Mouse (Mus musculus): ENCODE measurements around the gene Lgals2. TPM values are rescaled to one million over a fixed set of nuclear protein-coding genes. Genes with fewer than 3 reads are reported as not detected.
"Not testable (repeated sequence)": the region's sequence is repeated elsewhere in the genome, so short reads cannot be mapped to it uniquely, and the experiment has no call there.

Lgals2 gene
- total and polyA plus RNA-seq, 2 experiments from 2014 or later, result not detected

GRCm38 (mm10) chr15:78892440-78892839, 37.1 kb upstream of the Lgals2 start:
- Histone ChIP-seq H3K9ac (replicated peaks; ENCODE audit: low read length, poor library complexity, severe bottlenecking) (no peak overlapping the region), H3K27ac (ENCODE audit: low read depth, low read length) (no peak overlapping the region), H3K36me3 (ENCODE audit: insufficient read depth, low read length) (peaks cover 57% of the 10 kb centered on the region), H3K4me3 (ENCODE audit: low read depth, low read length) (no peak overlapping the region), H3K4me1 (ENCODE audit: insufficient read depth, low read length) (no peaks in the 10 kb centered on the region), H3K4me2 (ENCODE audit: low read depth, low read length, poor library complexity, severe bottlenecking) (no peak overlapping the region), H3K9me3 (ENCODE audit: low read length) (no peaks in the 10 kb centered on the region), H3K27me3 (ENCODE audit: insufficient read depth, low read length) (no peaks in the 10 kb centered on the region)
- WGBS, result 68% methylated on average over 7 of the region's 7 CpGs
- ATAC-seq (ENCODE audit: low FRiP score) (no peak), DNase-seq (ENCODE audit: low spot score) (no peak)
- TF ChIP-seq CTCF (IDR thresholded peaks at IDR 0.05), result no peak

DNA sequence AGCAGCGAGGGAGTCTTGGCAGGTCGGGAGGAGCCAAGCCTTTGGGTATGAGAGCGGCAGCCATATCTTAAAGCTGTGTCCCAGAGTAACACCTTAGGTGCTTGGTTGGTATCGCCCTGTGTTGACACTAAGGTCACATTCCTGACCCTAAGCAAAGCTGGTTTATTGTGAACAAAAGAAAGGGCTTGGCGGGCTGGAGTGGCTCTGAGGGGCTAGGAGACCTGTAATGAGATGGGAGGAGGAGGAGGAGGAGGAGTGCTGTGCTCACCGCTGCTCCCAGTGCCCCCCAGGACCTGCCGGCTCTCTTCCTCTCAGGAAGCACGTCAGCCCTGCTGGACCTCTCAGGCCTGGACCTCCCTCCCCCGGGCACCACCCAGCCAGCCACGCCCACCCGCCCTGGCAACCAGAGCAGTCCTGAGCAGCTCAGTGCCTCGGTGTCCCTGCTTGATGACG, 34.1 kb upstream of the Lgals2 start:
- Histone ChIP-seq H3K27ac (ENCODE audit: low read depth, low read length) (no peak overlapping the region), H3K36me3 (ENCODE audit: insufficient read depth, low read length) (peaks cover 76% of the 10 kb centered on the region), H3K4me2 (ENCODE audit: low read depth, low read length, poor library complexity, severe bottlenecking) (no peak overlapping the region), H3K9me3 (ENCODE audit: low read length) (no peaks in the 10 kb centered on the region), H3K4me1 (ENCODE audit: insufficient read depth, low read length) (no peaks in the 10 kb centered on the region), H3K27me3 (ENCODE audit: insufficient read depth, low read length) (no peaks in the 10 kb centered on the region), H3K9ac (replicated peaks; ENCODE audit: low read length, poor library complexity, severe bottlenecking) (no peak overlapping the region), H3K4me3 (ENCODE audit: low read depth, low read length) (no peak overlapping the region)
- DNase-seq (ENCODE audit: low spot score), result no peak
- ATAC-seq (ENCODE audit: low FRiP score), result no peak
- 27% methylated on average over 13 of the region's 13 CpGs for WGBS
- TF ChIP-seq CTCF (IDR thresholded peaks at IDR 0.05), result no peak

DNA sequence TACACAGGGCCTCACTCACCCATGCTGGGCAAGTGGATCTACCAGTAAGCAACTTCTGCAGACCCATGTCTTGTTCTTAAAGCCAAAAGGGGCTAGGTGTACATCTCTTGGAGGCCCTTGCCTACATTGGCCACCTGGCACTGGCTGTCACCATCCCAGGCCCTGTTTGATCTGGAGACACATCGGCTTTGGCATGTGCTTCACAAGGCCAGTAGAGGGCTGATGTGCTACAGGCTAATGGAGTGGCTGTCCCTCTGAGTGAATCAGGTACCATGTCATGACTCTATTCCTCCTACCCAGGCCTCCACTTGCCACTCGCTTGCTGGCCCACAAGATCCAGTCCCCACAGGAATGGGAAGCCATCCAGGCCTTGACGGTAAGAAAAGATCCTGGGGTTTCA, 26.5 kb upstream of the Lgals2 start:
- DNase-seq (ENCODE audit: low spot score) (no peak), ATAC-seq (ENCODE audit: low FRiP score) (no peak)
- Histone ChIP-seq H3K4me3 (ENCODE audit: low read depth, low read length) (no peak overlapping the region), H3K4me1 (ENCODE audit: insufficient read depth, low read length) (peaks cover 7% of the 10 kb centered on the region; the same call in 1 of the 2 replicates), H3K9me3 (ENCODE audit: low read length) (no peaks in the 10 kb centered on the region), H3K27me3 (ENCODE audit: insufficient read depth, low read length) (no peaks in the 10 kb centered on the region), H3K4me2 (ENCODE audit: low read depth, low read length, poor library complexity, severe bottlenecking) (no peak overlapping the region), H3K9ac (replicated peaks; ENCODE audit: low read length, poor library complexity, severe bottlenecking) (no peak overlapping the region), H3K36me3 (ENCODE audit: insufficient read depth, low read length) (peaks cover 53% of the 10 kb centered on the region), H3K27ac (ENCODE audit: low read depth, low read length) (no peak overlapping the region)
- TF ChIP-seq CTCF (IDR thresholded peaks at IDR 0.05), result peak; percentile 41; the same call in 1 of the 2 replicates
- WGBS, result 83% methylated on average over 3 of the region's 3 CpGs

DNA sequence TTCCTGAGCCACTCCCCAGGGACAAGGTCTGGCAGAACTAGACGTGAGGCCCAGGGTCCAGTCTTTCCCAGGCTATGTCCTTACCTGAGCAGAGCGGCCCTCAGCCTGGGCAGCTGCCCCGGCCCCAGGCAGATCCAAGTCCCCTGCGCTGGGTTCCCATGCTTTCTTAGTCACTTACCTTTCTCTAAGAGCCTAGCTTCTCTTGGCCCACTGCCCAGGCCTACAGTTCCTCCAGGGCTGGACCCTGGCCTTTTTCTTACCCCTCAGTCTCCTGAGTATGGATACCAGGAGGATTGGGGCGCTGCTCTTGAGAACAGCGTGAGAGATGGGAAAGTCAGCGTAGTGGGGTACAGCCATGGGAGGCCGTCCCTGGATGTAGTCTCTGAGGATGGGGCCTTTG, 25.1 kb upstream of the Lgals2 start:
- peaks cover 9% of the 10 kb centered on the region for H3K4me1 ChIP-seq (ENCODE audit: insufficient read depth, low read length)

GRCm38 (mm10) chr15:78878792-78879516, 23.6 kb upstream of the Lgals2 start:
- DNase-seq (ENCODE audit: low spot score); H3K27me3 ChIP-seq (ENCODE audit: insufficient read depth, low read length); ATAC-seq (ENCODE audit: low FRiP score); H3K4me2 ChIP-seq (ENCODE audit: low read depth, low read length, poor library complexity, severe bottlenecking); H3K9ac ChIP-seq (replicated peaks; ENCODE audit: low read length, poor library complexity, severe bottlenecking); H3K4me3 ChIP-seq (ENCODE audit: low read depth, low read length); H3K9me3 ChIP-seq (ENCODE audit: low read length): not testable (repeated sequence)
- H3K36me3 ChIP-seq (ENCODE audit: insufficient read depth, low read length), result peaks cover 31% of the 10 kb centered on the region
- H3K4me1 ChIP-seq (ENCODE audit: insufficient read depth, low read length), result peaks cover 11% of the 10 kb centered on the region
- 72% methylated on average over 7 of the region's 7 CpGs for WGBS
- 0 out of 2 replicates have a peak overlapping the region, but pooled peaks have one; percentile 1 for H3K27ac ChIP-seq (ENCODE audit: low read depth, low read length)

More for the DNA sequence above, 25.1 kb upstream of the Lgals2 start:
- H3K27me3 ChIP-seq (ENCODE audit: insufficient read depth, low read length), result no peaks in the 10 kb centered on the region
- H3K27ac ChIP-seq (ENCODE audit: low read depth, low read length), result no peak overlapping the region
- H3K4me3 ChIP-seq (ENCODE audit: low read depth, low read length), result no peak overlapping the region
- no peaks in the 10 kb centered on the region for H3K9me3 ChIP-seq (ENCODE audit: low read length)
- DNase-seq (ENCODE audit: low spot score) (no peak), ATAC-seq (ENCODE audit: low FRiP score) (no peak)
- no peak overlapping the region for H3K9ac ChIP-seq (replicated peaks; ENCODE audit: low read length, poor library complexity, severe bottlenecking)
- 90% methylated on average over 8 of the region's 8 CpGs for WGBS
- peaks cover 40% of the 10 kb centered on the region for H3K36me3 ChIP-seq (ENCODE audit: insufficient read depth, low read length)
- no peak for TF ChIP-seq CTCF (IDR thresholded peaks at IDR 0.05)
- H3K4me2 ChIP-seq (ENCODE audit: low read depth, low read length, poor library complexity, severe bottlenecking), result no peak overlapping the region

- Histone ChIP-seq H3K9ac (replicated peaks; ENCODE audit: low read length, poor library complexity, severe bottlenecking) (peak overlapping the region; percentile 91), H3K9me3 (ENCODE audit: low read length) (no peaks in the 10 kb centered on the region), H3K4me2 (ENCODE audit: low read depth, low read length, poor library complexity, severe bottlenecking) (peak overlapping the region; percentile 84), H3K27ac (ENCODE audit: low read depth, low read length) (peak overlapping the region; percentile 99), H3K36me3 (ENCODE audit: insufficient read depth, low read length) (peaks cover 21% of the 10 kb centered on the region), H3K27me3 (ENCODE audit: insufficient read depth, low read length) (no peaks in the 10 kb centered on the region), H3K4me1 (ENCODE audit: insufficient read depth, low read length) (peaks cover 11% of the 10 kb centered on the region), H3K4me3 (ENCODE audit: low read depth, low read length) (peak overlapping the region; percentile 64)
- no peak for DNase-seq (ENCODE audit: low spot score)
- peak; percentile 12; the same call in 1 of the 2 replicates for TF ChIP-seq CTCF (IDR thresholded peaks at IDR 0.05)
- WGBS, result 1% methylated on average over 12 of the region's 17 CpGs
- no peak; the same call in 1 of the 2 replicates for ATAC-seq (ENCODE audit: low FRiP score)
Measured at GRCm38 (mm10) chr15:78877810-78878390, 22.6 kb upstream of the Lgals2 start.

All from midbrain, postnatal 0 days (tissue).